Mouse (Mus musculus): ENCODE measurements at regions not wholly inside any gene's neighbourhood (a gene's known extent, or its start where the extent isn't known, plus 50 kb on each side); places are given as distances from the start of the nearest gene placed in this dataset.

- TF ChIP-seq TCF3 (IDR thresholded peaks at IDR 0.05; ENCODE audit: insufficient read length, low read depth) (no peak), POLR2A (IDR thresholded peaks at IDR 0.05; ENCODE audit: insufficient read length, low read depth) (no peak), MYOD1 (IDR thresholded peaks at IDR 0.05; ENCODE audit: control insufficient read depth in 1 of 3, insufficient read length in 2 of 3, low read depth in 2 of 3) (no peak)
These were observed 266.3 kb upstream of the Msx2 start for GRCm38 (mm10) chr13:53739127-53739526.

Data from myocyte (in vitro differentiated cells).